Mouse (Mus musculus) stomach, postnatal 0 days (tissue): ENCODE results near the gene Nptx1. TPM values are rescaled to one million over a fixed set of nuclear protein-coding genes. Genes with fewer than 3 reads are reported as not detected.

Source experiments
- ATAC-seq: fragments of 200-750 bp; cut with Nextera tagmentation; 2 replicates; pipeline ENCODE4 v1.8.0; 2017; ENCODE audit not compliant: low FRiP score, low TSS enrichment
- DNase-seq: peaks from one replicate; pipeline ENCODE4 v3.0.0-alpha.2; 2016; ENCODE audit warnings: low spot score
- H3K27ac ChIP-seq: fragments of 300-500 bp; sonication (generic); replicated peaks from 2 replicates; pipeline ENCODE4 v1.5.1; 2014; ENCODE audit warnings: mild to moderate bottlenecking, control low read depth
- H3K27me3 ChIP-seq: fragments of 300-500 bp; sonication (generic); 2 replicates; pipeline ENCODE4 v1.6.1; 2014; ENCODE audit warnings: low read length; ENCODE audit not compliant: control insufficient read depth, insufficient read depth
- H3K36me3 ChIP-seq: fragments of 300-500 bp; sonication (generic); 2 replicates; pipeline ENCODE4 v1.6.1; 2014; ENCODE audit warnings: low read length, mixed read lengths; ENCODE audit not compliant: control insufficient read depth, insufficient read depth
- H3K4me1 ChIP-seq: fragments of 300-500 bp; sonication (generic); replicated peaks from 2 replicates; pipeline ENCODE4 v1.6.1; 2014; ENCODE audit warnings: antibody characterized with exemption; ENCODE audit not compliant: control insufficient read depth, insufficient read depth
- H3K4me2 ChIP-seq: fragments of 300-500 bp; sonication (generic); replicated peaks from 2 replicates; pipeline ENCODE4 v1.6.1; 2014; ENCODE audit warnings: low read depth, mild to moderate bottlenecking, control low read depth, moderate library complexity
- H3K4me3 ChIP-seq: fragments of 300-500 bp; sonication (generic); 2 replicates; pipeline ENCODE4 v1.5.1; 2014; ENCODE audit warnings: low read depth, low read length, control low read depth
- H3K9ac ChIP-seq: fragments of 300-500 bp; sonication (generic); 2 replicates; pipeline ENCODE4 v1.6.1; 2014; ENCODE audit warnings: mild to moderate bottlenecking, low read length, control low read depth, mixed read lengths
- H3K9me3 ChIP-seq: fragments of 300-500 bp; sonication (generic); 2 replicates; pipeline ENCODE4 v1.6.1; 2016; ENCODE audit warnings: low read length; ENCODE audit not compliant: control insufficient read depth
- CTCF ChIP-seq: IDR thresholded peaks from 2 replicates; pipeline ENCODE4 v1.5.1; 2016; ENCODE audit warnings: antibody characterized with exemption, low read depth, mild to moderate bottlenecking, moderate library complexity
- EP300 ChIP-seq: optimal IDR thresholded peaks from 2 replicates; pipeline ENCODE3; 2016; ENCODE audit warnings: antibody characterized with exemption
- WGBS: fragments of 180-500 bp; shearing (Covaris S2); extraction: QIAGEN DNeasy Blood & Tissue Kit; methylation state at CpG from one replicate; pipeline ENCODE4 v1.1.7; 2014; 5-methylcytosine and 5-hydroxymethylcytosine counted together
- polyA plus RNA-seq: library from polyadenylated mRNA; unstranded; fragments of >200 nt; fragmentation: Nextera tagmentation; extraction: Ambion mirVana; gene quantifications from 2 replicates; pipeline ENCODE4 v1.2.1, GENCODE M21; 2015

Nptx1 gene
- polyA plus RNA-seq, 1 experiment from 2014 or later, result 0.13 TPM

GRCm38 (mm10) chr11:119548741-119549370, 1.3 kb upstream of the Nptx1 start:
- Histone ChIP-seq H3K4me2 (peak overlapping the region; percentile 98), H3K9ac (peak overlapping the region; percentile 27), H3K9me3 (no peaks in the 10 kb centered on the region), H3K27ac (no peak overlapping the region), H3K4me1 (peaks cover 16% of the 10 kb centered on the region; the same call in 1 of the 2 replicates), H3K4me3 (peak overlapping the region; percentile 56), H3K27me3 (peaks cover 18% of the 10 kb centered on the region), H3K36me3 (no peaks in the 10 kb centered on the region)
- no peak for ATAC-seq
- DNase-seq, result no peak
- WGBS, result under 1% methylated on average over 35 of the region's 37 CpGs
- TF ChIP-seq CTCF (peak; percentile 38; the same call in 1 of the 2 replicates), EP300 (no peak)

GRCm38 (mm10) chr11:119547951-119548591, 518 bp upstream of the Nptx1 start:
- Histone ChIP-seq H3K27ac (no peak overlapping the region), H3K4me3 (peak overlapping the region; percentile 56), H3K36me3 (no peaks in the 10 kb centered on the region), H3K9ac (peak overlapping the region; percentile 38; the same call in 1 of the 2 replicates), H3K4me1 (peaks cover 16% of the 10 kb centered on the region; the same call in 1 of the 2 replicates), H3K27me3 (peaks cover 18% of the 10 kb centered on the region), H3K9me3 (no peaks in the 10 kb centered on the region), H3K4me2 (peak overlapping the region; percentile 98)
- under 1% methylated on average over 31 of the region's 39 CpGs for WGBS
- peak; percentile 28 for DNase-seq
- no peak for TF ChIP-seq CTCF
- TF ChIP-seq EP300, result no peak
- no peak for ATAC-seq

GRCm38 (mm10) chr11:119546496-119547182, 914 bp downstream of the Nptx1 start:
- WGBS, result under 1% methylated on average over 46 of the region's 46 CpGs

DNA sequence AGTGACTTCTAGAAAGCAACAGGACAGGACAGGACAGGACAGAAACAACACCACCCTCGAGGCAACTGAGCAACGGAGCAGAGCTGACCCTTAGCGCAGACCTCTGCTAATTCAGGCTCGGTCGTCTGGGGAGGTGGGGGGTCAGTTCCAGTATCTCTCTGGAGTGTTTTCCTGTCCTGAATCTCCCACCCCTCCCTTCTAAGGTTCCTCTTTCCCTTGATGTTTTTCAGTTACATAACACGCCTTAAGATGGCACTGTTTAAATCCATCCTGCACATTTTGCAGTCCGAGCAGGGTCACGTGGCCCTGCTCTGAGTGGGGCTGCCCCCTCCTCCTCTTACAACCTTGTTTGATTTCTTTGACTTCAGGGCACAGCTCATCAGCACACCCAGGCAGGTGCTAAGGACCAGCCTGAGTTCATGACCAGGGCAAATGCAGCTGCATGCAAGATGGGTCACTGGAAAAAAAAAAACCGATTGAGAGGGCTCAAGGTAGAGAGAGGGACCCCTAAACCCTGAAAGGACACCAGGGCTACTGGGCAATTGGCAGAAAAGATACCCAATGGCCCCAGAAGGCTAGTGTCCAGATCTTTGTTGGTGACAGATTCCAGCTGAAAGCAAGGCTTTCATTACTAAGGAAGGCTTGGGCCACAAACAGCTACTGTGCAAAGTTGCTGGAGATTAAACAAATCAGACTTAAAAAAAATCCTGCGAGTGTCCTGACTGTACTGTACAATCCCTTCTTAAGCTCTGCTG, 1.6 kb downstream of the Nptx1 start:
- DNase-seq (no peak), ATAC-seq (no peak)
- Histone ChIP-seq H3K4me1 (peaks cover 14% of the 10 kb centered on the region; the same call in 1 of the 2 replicates), H3K4me2 (peak overlapping the region; percentile 98; the same call in 1 of the 2 replicates), H3K9ac (no peak overlapping the region), H3K36me3 (no peaks in the 10 kb centered on the region), H3K27ac (no peak overlapping the region), H3K9me3 (no peaks in the 10 kb centered on the region), H3K4me3 (no peak overlapping the region), H3K27me3 (peaks cover 18% of the 10 kb centered on the region)
- TF ChIP-seq CTCF, result peak; percentile 64
- TF ChIP-seq EP300, result no peak
- WGBS, result 13% methylated on average over 10 of the region's 10 CpGs

More at GRCm38 (mm10) chr11:119546496-119547182, 914 bp downstream of the Nptx1 start:
- Histone ChIP-seq H3K9ac (peak overlapping the region; percentile 43; the same call in 1 of the 2 replicates), H3K4me1 (peaks cover 14% of the 10 kb centered on the region; the same call in 1 of the 2 replicates), H3K27ac (no peak overlapping the region), H3K9me3 (no peaks in the 10 kb centered on the region), H3K36me3 (no peaks in the 10 kb centered on the region), H3K27me3 (peaks cover 18% of the 10 kb centered on the region), H3K4me3 (peak overlapping the region; percentile 56), H3K4me2 (peak overlapping the region; percentile 98)
- no peak for TF ChIP-seq EP300
- DNase-seq (no peak), ATAC-seq (no peak)

DNA sequence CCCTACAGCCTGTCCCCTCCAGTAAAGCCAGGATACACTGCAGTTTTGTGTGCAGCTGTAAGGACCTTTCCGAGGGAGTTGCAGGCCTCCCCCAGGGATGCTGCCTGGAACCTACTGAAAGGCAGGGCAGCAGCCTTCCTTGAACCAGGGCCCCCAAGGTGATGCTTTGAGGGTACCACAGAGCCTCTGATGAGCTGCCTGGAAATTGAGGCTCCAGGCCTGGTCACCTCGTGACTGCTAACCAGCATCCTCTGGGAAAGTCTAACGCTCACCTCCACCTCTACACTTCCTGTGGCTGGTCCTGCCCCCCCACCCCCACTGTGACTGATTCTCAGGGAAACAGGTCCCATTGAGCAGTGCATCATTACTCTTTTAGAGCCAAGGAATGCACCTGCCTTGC, 2.3 kb downstream of the Nptx1 start:
- 60% methylated on average over 3 of the region's 3 CpGs for whole genome bisulfite sequencing
- Histone ChIP-seq H3K4me2 (no peak overlapping the region), H3K4me3 (no peak overlapping the region), H3K9me3 (no peaks in the 10 kb centered on the region), H3K27me3 (peaks cover 18% of the 10 kb centered on the region), H3K9ac (no peak overlapping the region), H3K27ac (no peak overlapping the region), H3K36me3 (no peaks in the 10 kb centered on the region), H3K4me1 (peaks cover 14% of the 10 kb centered on the region; the same call in 1 of the 2 replicates)
- no peak for TF ChIP-seq EP300
- no peak for TF ChIP-seq CTCF
- DNase-seq (no peak), ATAC-seq (no peak)
